Mouse (Mus musculus): ENCODE measurements around the gene Mrgpra2b. TPM values are rescaled to one million over a fixed set of nuclear protein-coding genes. Genes with fewer than 3 reads are reported as not detected.

Mrgpra2b gene
- 0.07 and 0.08 TPM in 2 replicates for polyA plus RNA-seq (2012; rRNA removed; ENCODE audit: low replicate concordance)

DNA sequence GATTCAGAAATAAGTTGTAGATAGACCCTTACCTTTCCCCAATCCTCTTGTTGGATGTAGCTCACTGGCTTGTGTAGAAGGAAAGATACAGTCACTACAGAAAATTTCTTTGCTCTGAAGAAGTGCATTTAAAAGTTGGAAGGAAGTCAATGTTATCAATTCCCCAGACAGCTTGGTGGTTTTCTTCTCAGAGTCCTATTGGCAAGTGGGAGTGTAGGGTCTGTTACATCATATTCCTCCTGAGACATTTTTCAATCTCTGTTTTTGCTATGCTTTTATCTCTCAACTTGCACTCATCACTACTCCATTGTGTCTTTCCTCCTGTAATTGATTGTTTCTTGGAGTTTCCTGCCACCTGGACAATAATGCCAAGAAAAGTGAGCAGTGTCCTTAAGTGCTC is at the start of gene Mrgpra2b:
Mrgpra2b (minus strand) TSS at position 101 of the 400 bp plus-strand sequence.

DNA sequence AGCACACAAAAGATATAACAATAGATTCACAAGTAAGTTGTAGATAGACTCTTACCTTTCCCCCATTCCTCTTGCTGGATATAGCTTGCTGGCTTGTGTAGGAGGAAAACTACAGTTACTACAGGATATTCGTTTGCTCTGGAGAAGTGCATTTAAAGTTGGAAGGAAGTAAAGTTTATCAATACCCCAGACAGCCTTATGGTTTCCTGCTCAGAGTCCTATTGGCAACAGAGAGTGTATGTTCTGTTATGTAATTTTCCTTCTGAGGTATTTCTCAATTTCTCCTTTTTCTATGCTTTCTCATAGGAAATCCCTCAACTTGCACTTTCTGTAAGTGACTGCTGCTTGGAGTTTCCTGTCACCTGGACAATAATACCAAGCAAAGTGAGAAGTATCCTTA is 76.6 kb downstream of the Mrgpra2b start, which contains the start of gene Mrgpra2a:
Mrgpra2a (minus strand) TSS at position 125 of the 400 bp plus-strand sequence.

Other genes with a start within 250 kb of the Mrgpra2b start
- gene Mrgpra1, start 174.6 kb downstream of the Mrgpra2b start, polyA plus RNA-seq (2012; rRNA removed; ENCODE audit: low replicate concordance): not detected in 2 replicates
- not detected in 2 replicates for gene Mrgpra2a, start 76.7 kb downstream of the Mrgpra2b start, polyA plus RNA-seq (2012; rRNA removed; ENCODE audit: low replicate concordance)
- gene Mrgpra3, start 72.5 kb upstream of the Mrgpra2b start, polyA plus RNA-seq (2012; rRNA removed; ENCODE audit: low replicate concordance): not detected in 2 replicates